Mouse (Mus musculus) urinary bladder, postnatal 36 days (tissue): Measurements from ENCODE around the gene Snx9.

Source experiments
- DNase-seq, 2 experiments: peaks; one replicate each; pipeline ENCODE4 v3.0.0; 2022; ENCODE audit warnings: low spot score in 2 of 2, mixed read lengths in 1 of 2

Snx9 gene

DNA sequence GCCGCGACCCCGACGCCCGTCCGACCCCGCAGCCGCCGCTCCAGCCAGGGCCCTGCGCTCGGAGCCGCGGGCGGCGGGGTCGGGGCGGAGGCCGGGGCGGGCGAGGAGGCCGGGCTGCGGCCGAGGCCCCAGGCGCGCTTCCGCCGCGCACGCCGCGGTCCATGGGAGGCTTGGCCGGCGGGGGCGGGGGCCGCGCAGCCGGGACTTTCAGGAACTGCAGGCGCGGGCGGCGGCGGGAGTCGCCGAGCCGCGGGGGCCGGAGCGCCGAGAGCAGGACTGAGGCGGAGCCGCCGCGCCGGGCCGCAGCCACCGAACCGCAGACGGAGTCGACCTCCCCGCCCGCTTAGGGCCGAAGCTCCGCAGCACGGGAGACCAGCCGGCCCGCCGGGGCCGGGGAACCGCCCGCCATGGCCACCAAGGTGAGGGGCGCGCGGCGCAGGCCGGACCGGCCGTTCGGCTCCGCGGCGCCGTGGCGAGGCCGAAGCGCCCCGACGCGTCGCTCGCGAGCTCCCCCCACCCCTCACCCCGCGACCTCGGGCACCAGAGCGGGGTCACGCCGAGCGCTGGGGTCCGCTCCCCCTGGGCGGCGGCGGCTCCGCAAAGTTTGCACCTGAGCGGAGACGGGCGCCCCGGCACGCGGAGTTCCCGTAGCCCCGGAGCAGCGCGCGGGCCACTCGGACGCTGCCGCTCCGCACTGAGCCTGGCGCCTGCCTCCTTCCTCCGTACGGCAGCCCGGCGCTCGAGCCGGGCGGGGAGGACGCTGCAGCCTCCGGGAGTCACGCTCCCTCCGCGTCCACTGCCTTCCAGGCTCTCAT lies at the start of gene Snx9:
Snx9 (plus strand) TSS at position 202 of the 815 bp plus-strand sequence.
- DNase-seq, result peak; percentile 64 to 75

DNA sequence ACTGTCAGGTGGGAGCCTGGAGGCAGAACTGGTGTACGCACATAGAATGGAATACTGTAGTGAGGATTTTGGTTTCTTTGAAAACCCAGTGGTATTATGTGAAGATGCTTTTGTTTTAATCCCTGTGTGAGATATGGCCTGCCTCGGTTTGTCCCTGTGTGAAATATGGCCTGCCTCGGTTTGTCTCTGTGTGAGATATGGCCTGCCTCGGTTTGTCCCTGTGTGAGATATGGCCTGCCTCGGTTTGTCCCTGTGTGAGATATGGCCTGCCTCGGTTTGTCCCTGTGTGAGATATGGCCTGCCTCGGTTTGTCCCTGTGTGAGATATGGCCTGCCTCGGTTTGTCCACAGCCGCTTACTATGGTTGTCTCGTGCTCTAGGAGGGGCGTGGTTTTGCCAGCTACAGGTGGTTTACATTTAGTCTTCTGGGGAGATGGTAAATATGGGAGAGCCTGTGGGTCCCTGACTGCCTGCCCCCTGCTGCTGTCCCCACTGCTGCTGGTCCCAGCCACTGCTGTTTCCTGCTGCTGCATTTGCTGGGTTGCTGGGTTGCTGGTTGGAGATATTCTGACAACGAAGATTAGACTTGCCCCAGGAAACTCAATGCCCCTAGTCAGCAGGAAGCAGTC lies 48.9 kb upstream of the Snx9 start:
- no peak for DNase-seq

DNA sequence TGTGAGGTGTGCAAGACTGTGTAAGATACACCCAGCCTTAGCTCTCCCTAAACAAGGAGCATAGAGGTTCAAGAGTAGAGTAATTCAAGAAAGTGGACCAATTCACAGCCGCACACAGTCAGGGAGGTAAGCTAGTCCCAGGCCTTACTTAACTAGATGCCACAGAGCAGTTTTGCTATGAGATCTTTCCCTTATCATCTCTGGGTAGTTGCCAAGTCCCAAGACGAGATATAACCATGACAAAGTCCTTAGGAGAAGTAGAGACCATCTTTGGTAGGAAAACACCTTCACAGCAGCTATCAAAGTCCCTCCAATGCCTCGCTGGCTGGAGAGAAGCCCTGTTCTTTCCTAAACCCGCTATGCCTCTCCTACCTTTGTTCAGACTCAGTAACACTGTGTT lies 47.5 kb upstream of the Snx9 start:
- DNase-seq, result no peak

DNA sequence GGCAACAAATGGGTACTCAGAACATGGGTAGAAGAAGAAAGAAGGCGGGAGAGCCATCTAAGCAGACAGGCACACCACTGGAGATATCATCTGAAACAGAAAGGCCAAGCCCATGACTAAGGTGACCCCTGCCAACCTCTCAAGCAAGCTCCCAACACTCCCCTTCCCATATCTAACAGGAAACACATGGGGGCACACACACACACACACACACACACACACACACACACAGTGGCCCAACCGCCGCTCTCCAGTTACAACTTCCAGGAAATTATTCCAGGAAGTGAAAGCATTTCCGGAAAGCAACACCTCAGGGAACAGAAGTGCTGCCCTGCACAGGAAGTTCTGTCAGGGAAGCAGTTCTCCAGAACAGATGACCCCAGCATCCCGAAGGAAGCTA lies 46.9 kb upstream of the Snx9 start:
- DNase-seq, result no peak

DNA sequence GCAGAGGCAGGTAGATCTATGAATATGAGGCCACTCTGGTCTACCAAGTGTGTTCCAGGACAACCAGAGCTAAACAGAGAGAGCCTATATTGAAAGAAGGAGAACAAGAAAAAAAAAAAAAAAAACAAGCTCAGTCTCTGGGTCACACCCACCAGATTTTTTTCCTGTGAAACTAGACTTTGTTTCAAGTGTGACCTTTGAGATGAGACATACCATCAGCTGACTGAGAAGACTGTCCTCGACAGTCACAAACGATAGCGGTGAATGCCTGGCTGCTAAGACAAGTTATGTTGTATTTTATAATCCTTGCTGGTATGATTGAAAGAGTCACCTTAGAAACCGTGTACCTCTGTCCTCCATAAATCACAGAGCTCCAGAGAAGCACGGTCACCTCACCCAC lies 45.8 kb upstream of the Snx9 start:
- no peak for DNase-seq

DNA sequence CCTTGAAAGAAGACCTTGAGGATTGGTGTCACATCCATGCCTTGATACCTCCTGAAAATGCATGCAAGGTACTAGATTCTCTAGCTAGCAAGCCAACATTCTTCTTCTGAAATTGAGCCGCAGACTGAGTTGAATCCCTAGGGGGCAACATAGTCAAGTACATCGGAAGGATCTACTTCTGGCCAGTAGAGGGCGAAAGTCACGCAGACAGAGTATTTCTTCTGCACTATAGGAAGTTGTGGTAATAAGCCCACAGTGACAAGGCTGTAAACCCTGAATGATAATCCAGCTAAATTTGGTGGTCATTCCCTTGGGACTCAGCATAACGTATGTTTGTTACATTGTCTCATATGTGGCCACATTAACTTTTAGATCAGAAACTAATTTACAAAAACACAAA lies 45.3 kb upstream of the Snx9 start:
- peak; percentile 52 to 73 for DNase-seq

DNA sequence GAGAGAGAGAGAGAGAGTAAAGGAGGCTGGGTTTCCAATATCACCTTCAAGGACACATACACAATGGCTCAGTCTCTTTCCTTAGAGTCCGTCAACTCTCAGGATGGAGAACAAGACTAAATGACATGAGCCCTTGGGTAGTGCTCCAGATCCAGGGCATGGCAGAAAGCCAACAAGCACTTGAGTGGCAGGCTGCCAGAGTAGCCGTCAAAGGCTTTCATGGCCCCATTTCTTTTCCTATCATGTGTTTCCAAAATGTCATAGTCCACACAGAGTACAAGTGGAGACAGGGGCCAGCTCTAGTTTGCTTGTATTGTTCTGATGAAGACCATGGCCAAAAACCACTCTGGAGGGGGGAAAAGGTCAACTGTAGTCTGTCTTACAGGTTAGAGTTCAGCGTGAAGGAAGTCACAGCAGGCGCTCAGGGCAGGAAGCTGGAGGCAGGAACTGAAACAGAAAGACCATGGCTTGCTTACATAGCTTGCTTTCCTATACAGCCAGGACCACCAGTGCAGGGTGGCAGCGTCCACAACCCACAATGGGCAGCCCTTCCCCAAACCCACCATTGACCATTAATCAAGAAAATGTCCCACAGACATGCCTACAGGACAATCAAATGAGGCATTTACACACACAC lies 43.9 kb upstream of the Snx9 start:
- no peak for DNase-seq

DNA sequence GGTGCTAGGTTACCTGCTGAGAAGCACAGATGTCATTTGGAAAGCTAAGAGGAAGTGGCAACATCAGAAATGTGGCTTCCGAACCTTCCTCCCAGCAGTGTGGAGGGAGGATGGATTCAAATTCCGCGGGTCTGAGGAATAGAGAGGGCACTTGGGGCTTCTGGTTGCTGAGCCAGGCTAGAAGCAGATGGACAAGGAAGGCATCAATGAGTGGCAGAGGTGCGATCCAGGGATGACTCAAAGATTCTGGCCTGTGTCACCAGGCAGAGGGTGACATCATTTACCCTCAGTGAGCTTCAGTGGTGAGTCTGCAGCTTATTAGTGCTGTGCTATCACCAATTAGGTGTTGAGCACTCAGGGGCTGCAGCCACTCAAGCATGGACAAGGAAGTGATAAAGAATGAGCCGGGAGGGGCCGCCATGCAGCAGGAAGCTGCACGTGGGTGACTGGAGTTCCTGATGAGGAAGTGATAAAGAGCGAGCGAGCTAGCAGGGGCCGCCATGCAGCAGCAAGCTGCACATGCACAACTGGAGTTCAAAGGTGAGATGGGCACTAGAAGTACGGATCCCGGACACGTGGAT lies 42.8 kb upstream of the Snx9 start:
- no peak for DNase-seq

DNA sequence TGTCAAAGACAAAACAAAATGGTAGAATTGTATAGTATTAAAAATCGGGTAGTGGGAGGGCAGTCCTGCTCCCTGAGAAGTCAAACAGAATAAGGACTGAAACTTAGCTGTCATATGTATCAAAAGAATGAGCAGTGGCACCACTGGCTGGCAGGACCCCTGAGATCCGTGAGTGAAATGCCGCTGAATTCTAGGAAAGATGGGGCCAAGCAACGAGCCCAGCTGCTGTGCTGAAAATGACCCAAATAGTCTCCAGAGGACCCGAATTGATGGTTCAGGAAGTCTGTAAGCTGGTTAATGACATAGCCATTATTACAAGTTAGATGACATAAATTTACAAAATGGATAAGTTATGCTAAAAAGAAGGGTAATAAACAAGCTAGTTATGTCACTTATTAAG lies 42.2 kb upstream of the Snx9 start:
- no peak for DNase-seq

DNA sequence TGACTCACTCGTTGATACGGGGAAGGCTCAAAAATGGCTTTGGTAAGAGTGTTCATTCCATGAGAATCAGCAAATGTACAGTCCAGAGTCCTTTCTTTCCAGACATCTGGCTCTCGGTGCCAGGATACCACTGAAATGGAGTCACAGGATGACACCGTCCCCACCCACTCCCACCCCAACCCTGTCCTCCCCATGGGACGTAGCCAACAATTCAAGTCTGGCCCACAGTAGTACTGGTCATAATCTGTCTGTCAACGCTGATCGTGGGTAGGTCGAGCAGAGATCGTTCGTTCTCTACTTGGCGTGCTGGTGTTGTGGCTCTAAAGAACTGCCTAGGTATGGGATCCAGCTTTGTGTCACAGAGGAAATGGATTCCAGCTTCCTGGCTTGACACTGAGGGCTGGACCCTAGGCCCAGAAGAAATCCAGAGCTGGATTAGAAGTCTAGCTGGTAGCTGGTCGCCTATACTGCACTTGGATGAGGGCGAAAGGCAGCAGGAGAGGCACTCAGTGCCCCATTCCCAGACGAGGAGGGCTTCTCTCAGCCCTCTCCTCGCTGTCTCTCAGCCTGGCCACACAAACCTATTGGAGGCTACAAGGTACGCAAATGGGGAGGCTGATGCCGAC lies 41.6 kb upstream of the Snx9 start:
- DNase-seq, result no peak

DNA sequence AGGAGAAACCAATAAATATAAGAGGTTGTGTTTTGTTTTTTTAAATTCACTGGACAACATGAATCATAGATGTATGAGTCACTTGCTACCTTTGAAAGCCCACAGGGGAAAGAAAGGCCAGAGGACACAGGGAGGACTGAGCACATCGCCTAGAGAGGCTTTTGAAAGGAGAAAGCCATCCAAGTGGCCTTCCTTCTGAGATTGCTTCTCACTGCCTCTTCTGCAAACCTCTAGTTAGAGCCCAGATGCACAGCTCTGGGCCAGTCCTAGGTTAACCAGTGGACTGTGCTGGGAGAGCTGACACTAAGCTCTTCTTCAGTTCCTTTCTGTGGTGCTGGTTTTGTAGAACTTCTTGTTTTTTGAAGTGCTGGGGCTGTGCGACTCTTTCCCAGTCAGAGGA lies 40.9 kb upstream of the Snx9 start:
- no peak for DNase-seq

DNA sequence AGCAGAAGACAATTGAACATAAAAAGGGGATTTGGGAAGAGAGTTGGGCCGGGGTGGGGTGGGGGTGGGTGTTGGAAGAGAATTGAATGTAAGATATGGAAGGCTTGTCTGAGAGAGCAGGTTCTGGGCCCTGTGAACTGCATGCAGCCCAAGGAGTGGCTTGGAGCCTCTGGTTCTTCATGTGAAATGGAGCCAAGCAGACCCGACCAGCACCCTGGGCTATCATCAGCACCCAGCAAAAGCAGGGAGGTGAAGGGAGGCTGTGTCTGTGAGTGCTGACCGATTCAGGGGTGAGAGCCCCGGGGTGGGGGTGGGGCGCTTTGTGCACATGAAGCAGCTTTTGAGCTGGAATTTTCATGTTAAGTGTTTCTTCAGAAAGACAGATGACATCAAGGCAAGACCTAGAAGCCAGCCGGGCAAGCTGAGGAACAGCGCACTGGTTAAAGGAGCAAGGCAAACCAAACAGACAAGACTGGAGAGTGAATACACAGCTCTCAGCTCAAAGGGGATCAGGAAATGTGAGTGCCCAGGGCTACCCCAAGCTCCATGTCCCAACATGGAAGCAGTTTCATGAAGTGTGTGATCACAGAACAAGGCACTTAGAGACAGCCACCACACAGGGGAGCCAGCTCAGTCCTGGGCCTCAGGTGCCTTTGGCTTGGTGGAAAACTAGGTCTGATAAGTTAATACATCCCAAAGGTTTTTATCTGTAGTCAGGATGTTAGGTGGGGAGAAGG lies 40.1 kb upstream of the Snx9 start:
- no peak for DNase-seq

DNA sequence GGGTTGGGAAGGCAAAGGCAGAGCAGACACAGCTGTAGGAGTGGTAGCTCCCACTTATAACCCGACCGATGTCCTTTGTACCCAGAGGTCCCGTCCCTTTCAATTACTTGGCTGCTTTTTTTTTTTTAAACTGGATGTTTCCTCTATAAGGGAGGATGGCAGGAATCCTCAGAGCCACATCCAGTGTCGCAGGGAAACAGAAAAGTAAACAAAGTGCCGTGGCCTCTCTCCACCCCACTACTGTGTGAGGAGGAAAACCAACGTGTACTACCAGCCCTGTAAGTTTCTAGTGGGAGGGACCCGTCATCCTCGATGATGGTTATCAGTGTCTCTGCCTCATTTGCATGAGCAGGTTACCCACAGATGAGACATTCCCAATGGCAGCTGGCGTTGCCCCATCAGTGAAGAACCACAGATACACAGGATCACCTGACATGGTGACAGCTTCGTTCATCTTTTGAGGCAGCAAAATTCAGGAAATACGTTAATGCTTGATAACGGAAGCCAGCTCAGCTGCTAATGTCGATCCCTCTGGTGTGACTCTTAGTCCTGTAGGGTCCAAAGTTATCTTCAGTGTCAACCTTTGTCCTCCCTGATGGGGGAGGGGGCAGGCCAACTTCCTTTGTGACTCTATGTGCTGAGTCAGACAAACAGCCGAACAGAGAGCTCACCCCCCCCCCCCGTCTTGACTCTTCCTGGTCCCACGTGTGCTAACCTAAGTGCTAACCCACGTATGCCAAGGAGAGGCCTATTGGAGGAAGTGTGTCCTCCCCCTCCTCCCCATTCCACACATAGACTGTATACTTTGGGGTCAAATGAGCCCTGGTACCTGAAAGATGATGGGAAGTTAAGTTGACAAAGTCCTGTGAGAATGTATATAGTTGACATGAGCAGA lies 39.1 kb upstream of the Snx9 start:
- no peak for DNase-seq

DNA sequence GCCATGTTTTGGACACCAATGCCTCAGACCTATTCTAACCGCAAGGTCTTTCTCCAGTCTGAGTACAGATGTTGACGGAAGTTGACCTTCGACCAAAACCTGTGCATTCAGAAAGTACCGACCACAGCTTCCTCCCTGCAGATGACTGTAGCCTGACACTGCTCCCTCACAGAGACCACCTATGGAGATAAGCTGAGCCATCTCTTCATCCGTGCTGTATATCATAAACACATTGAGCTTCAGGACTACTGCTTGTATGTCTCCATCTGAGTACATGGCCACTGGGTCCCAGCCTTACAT lies 38.5 kb upstream of the Snx9 start:
- no peak for DNase-seq

DNA sequence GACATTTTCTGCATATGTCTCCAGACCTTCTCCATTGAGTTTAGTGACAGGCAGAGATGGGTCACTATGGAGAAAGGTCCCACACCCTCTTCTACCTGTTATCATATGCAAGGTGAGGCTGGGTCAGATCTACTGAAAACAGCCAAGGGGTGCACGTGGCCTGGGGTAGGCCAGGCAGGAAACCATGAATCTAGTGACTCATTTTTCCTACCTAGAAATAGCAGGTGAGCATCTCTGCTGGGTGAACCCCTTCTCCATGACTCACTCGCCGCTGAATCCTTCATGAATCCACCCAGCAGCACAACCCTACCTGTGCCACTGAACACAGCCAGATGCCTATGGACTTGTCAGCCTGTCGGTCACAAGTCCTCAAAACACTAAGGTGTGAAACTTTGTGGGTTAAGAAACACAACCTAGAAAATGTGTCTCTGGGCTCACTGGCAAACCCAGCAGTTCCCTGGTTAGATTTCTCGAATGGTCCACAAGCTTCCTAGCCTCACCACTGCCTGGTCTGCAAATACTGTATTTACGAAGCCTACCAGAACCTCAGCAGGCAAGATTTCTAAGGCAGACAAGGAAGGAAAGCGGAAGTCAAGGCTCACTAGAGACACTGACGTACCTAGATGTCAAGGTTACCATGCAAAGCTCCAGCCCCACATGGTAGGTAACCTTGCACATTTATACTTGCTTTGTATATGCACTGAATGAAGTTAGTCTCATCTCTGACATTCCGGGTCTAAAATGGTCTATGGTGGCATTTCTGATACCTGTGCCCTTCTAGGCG lies 37.7 kb upstream of the Snx9 start:
- DNase-seq, result no peak

DNA sequence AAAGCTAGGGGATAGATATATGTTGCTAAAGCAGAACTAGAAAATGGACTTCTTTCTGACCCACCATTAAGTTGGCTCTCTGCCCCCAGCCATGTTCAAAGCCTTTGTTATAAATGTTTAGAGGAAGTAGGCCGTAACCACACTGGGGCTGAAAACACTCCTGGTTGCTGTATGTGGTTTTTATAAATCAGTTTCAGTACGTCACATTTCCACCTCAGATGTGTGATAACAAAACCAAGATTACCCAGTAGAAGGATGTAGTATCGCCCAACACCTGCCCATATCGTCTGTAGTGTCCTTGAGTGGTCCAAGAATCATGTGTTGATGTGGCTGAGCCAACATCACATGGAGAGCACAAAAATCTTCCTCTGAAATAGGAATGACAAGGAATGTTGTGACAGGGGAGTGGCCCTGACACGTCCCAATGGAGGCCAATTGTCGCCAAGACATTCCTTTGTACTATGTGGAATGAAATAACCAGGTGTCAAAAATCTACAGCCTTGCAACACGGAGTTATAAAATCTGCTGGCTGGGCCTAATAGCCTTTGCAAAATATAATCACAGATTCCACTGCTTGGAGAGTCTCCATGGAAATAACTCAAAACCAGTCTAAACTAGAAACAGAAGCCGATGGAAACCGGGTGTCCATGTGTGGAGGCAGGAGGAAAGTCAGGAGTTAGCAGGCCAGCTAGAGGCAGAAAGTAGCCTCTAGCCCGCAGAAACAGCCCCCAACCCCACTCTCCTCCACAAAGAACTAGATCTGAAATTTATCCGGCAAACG lies 36.6 kb upstream of the Snx9 start:
- DNase-seq, result no peak

DNA sequence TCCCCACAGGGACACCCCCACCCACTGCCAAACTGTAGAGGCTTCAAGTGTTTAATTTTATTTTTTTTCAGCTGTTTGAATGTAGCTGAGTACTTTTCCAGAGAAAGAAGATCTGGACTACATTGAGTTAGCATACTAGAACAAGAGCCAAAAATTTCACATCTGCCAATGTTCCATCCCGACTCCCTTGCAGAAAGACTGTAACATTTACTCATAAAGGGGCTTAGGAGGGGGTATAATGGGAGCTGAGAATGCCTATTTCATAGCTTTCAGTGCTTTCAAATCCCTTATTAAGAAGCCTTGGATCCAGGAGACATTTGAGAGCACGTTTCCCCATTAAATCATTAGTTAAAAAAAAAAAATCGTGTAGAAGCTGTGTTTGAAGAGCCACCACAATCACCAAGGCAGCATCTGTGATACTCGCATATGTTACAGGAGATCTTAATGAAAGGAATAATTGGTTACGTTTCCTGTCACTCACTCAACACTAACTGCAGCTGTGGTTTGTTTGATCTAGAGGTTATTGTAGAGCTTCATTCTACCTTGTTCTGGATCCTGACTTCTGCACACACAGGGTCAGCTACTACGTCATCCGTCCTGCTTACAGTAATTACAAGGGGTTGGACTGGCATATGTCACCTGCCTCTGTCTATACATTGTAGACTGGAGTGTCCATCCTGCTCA lies 35.8 kb upstream of the Snx9 start:
- no peak for DNase-seq

DNA sequence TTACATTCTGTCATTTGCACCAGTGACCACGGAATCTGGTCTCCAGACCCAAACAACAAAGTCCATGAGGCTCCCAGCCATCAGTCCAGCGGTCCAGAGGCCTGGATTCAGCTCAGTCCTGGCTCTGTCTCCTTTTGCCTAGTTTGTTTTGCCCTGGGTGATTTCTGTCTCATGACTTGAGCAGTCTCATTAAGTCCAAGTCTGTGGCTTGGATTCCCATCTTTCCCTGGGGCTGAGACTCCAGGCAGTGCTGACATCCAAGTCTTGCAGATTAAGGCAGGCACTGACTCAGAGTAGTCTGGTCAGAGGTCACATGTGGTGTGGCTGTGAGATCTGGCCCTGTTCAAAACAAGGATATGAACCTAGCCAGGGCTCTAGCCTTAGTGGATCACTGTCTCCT lies 35.2 kb upstream of the Snx9 start:
- DNase-seq, result peak in 1 of 2 experiments; percentile 56

DNA sequence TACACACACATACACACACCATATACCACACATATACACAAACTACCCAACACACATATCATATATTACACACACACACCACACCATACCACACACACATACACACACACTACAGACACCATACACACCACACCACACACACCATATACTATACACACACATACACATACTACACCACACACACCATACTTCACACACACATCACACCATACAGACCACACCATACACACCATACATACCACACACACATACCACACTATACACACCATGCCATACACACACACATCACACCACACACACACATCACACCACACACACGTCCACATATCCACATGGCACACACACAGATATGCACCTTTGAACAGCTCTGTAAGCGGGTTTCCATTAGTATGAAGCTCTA lies 34.3 kb upstream of the Snx9 start:
- DNase-seq, result no peak
